Mouse (Mus musculus): ENCODE measurements around the gene Gimap8. TPM values are rescaled to one million over a fixed set of nuclear protein-coding genes. Genes with fewer than 3 reads are reported as not detected.
"Not testable (repeated sequence)": the region's sequence is repeated elsewhere in the genome, so short reads cannot be mapped to it uniquely, and the experiment has no call there.

The Gimap8 gene
- total and polyA plus RNA-seq, 2 experiments from 2014 or later, result 0.49 to 1.3 TPM

- no peak for DNase-seq (ENCODE audit: low spot score)
- no peaks in the 10 kb centered on the region for H3K4me1 ChIP-seq (ENCODE audit: insufficient read depth, low read length)
Observed at GRCm38 (mm10) chr6:48682271-48682670, 35.2 kb downstream of the Gimap8 start.

GRCm38 (mm10) chr6:48683263-48683821, 36.3 kb downstream of the Gimap8 start:
- WGBS, result 97% methylated on average over 3 of the region's 4 CpGs
- not testable (repeated sequence) for ATAC-seq

More at GRCm38 (mm10) chr6:48682271-48682670, 35.2 kb downstream of the Gimap8 start:
- H3K9ac ChIP-seq (replicated peaks; ENCODE audit: low read length), result no peak overlapping the region
- 75% methylated on average over 4 of the region's 4 CpGs for WGBS
- no peaks in the 10 kb centered on the region for H3K36me3 ChIP-seq (ENCODE audit: insufficient read depth, low read length)
- no peaks in the 10 kb centered on the region; the same call in 1 of the 2 replicates for H3K27me3 ChIP-seq (ENCODE audit: insufficient read depth, low read length)
- H3K4me3 ChIP-seq (ENCODE audit: low read length), result no peak overlapping the region
- no peak overlapping the region for H3K4me2 ChIP-seq (ENCODE audit: low read depth, low read length)
- ATAC-seq, result no peak
- TF ChIP-seq CTCF (IDR thresholded peaks at IDR 0.05; ENCODE audit: low read depth), result no peak
- no peak overlapping the region for H3K27ac ChIP-seq
- H3K9me3 ChIP-seq (ENCODE audit: low read length), result no peaks in the 10 kb centered on the region

GRCm38 (mm10) chr6:48684319-48684718, 37.3 kb downstream of the Gimap8 start, which contains the start of gene Gimap4:
Gene Gimap4, plus strand, starts transcription at chr6:48684549.
- no peaks in the 10 kb centered on the region for H3K36me3 ChIP-seq (ENCODE audit: insufficient read depth, low read length)
- no peak within 1 kb of the TSS for H3K27ac ChIP-seq
- no peak within 1 kb of the TSS for H3K9ac ChIP-seq (replicated peaks; ENCODE audit: low read length)
- no peak for TF ChIP-seq CTCF (IDR thresholded peaks at IDR 0.05; ENCODE audit: low read depth)
- no peak within 1 kb of the TSS for H3K4me3 ChIP-seq (ENCODE audit: low read length)
- no peaks in the 10 kb centered on the region for H3K9me3 ChIP-seq (ENCODE audit: low read length)
- DNase-seq (ENCODE audit: low spot score), result no peak
- H3K27me3 ChIP-seq (ENCODE audit: insufficient read depth, low read length), result no peaks in the 10 kb centered on the region; the same call in 1 of the 2 replicates
- no peaks in the 10 kb centered on the region for H3K4me1 ChIP-seq (ENCODE audit: insufficient read depth, low read length)
- ATAC-seq, result no peak
- 79% methylated on average over 5 of the region's 5 CpGs for WGBS
- no peak within 1 kb of the TSS for H3K4me2 ChIP-seq (ENCODE audit: low read depth, low read length)

More at GRCm38 (mm10) chr6:48683263-48683821, 36.3 kb downstream of the Gimap8 start:
- not testable (repeated sequence) for H3K9me3 ChIP-seq (ENCODE audit: low read length); H3K4me1 ChIP-seq (ENCODE audit: insufficient read depth, low read length); H3K27ac ChIP-seq; H3K27me3 ChIP-seq (ENCODE audit: insufficient read depth, low read length); H3K4me3 ChIP-seq (ENCODE audit: low read length); DNase-seq (ENCODE audit: low spot score); H3K36me3 ChIP-seq (ENCODE audit: insufficient read depth, low read length); H3K9ac ChIP-seq (replicated peaks; ENCODE audit: low read length); H3K4me2 ChIP-seq (ENCODE audit: low read depth, low read length)

GRCm38 (mm10) chr6:48684806-48685205, 37.8 kb downstream of the Gimap8 start:
- WGBS, result 57% methylated on average over 4 of the region's 4 CpGs
- no peaks in the 10 kb centered on the region; the same call in 1 of the 2 replicates for H3K27me3 ChIP-seq (ENCODE audit: insufficient read depth, low read length)
- no peak for TF ChIP-seq CTCF (IDR thresholded peaks at IDR 0.05; ENCODE audit: low read depth)
- H3K9me3 ChIP-seq (ENCODE audit: low read length), result no peaks in the 10 kb centered on the region
- H3K4me1 ChIP-seq (ENCODE audit: insufficient read depth, low read length), result no peaks in the 10 kb centered on the region
- DNase-seq (ENCODE audit: low spot score) (no peak), ATAC-seq (no peak)
- no peak overlapping the region for H3K4me2 ChIP-seq (ENCODE audit: low read depth, low read length)
- H3K27ac ChIP-seq, result no peak overlapping the region
- H3K4me3 ChIP-seq (ENCODE audit: low read length), result no peak overlapping the region
- H3K36me3 ChIP-seq (ENCODE audit: insufficient read depth, low read length), result no peaks in the 10 kb centered on the region
- no peak overlapping the region for H3K9ac ChIP-seq (replicated peaks; ENCODE audit: low read length)

GRCm38 (mm10) chr6:48685251-48685650, 38.2 kb downstream of the Gimap8 start:
- 79% methylated on average over 2 of the region's 2 CpGs for WGBS
- ATAC-seq, result no peak
- no peak for TF ChIP-seq CTCF (IDR thresholded peaks at IDR 0.05; ENCODE audit: low read depth)

GRCm38 (mm10) chr6:48685694-48686665, 38.9 kb downstream of the Gimap8 start:
- WGBS, result 80% methylated on average over 7 of the region's 7 CpGs
- Histone ChIP-seq H3K27me3 (ENCODE audit: insufficient read depth, low read length) (no peaks in the 10 kb centered on the region; the same call in 1 of the 2 replicates), H3K4me3 (ENCODE audit: low read length) (no peak overlapping the region), H3K27ac (no peak overlapping the region), H3K9ac (replicated peaks; ENCODE audit: low read length) (no peak overlapping the region), H3K4me1 (ENCODE audit: insufficient read depth, low read length) (no peaks in the 10 kb centered on the region), H3K4me2 (ENCODE audit: low read depth, low read length) (no peak overlapping the region), H3K36me3 (ENCODE audit: insufficient read depth, low read length) (no peaks in the 10 kb centered on the region), H3K9me3 (ENCODE audit: low read length) (no peaks in the 10 kb centered on the region)
- TF ChIP-seq CTCF (IDR thresholded peaks at IDR 0.05; ENCODE audit: low read depth), result no peak
- ATAC-seq, result no peak
- DNase-seq (ENCODE audit: low spot score), result no peak

More at GRCm38 (mm10) chr6:48685251-48685650, 38.2 kb downstream of the Gimap8 start:
- no peak for DNase-seq (ENCODE audit: low spot score)
- no peak overlapping the region for H3K9ac ChIP-seq (replicated peaks; ENCODE audit: low read length)
- no peaks in the 10 kb centered on the region for H3K9me3 ChIP-seq (ENCODE audit: low read length)
- no peaks in the 10 kb centered on the region for H3K36me3 ChIP-seq (ENCODE audit: insufficient read depth, low read length)
- no peaks in the 10 kb centered on the region; the same call in 1 of the 2 replicates for H3K27me3 ChIP-seq (ENCODE audit: insufficient read depth, low read length)
- no peak overlapping the region for H3K27ac ChIP-seq
- H3K4me3 ChIP-seq (ENCODE audit: low read length), result no peak overlapping the region
- no peak overlapping the region for H3K4me2 ChIP-seq (ENCODE audit: low read depth, low read length)
- H3K4me1 ChIP-seq (ENCODE audit: insufficient read depth, low read length), result no peaks in the 10 kb centered on the region
